Mouse (Mus musculus) neutrophil, adult 5-6 weeks (primary cell): ENCODE measurements around the gene Spic. TPM values are rescaled to one million over a fixed set of nuclear protein-coding genes. Genes with fewer than 3 reads are reported as not detected.

Experiments used
- ATAC-seq: fragments of 151-379, 151-347 bp; 2 replicates; pipeline ENCODE4 v1.8.0; 2017; ENCODE audit warnings: mild to moderate bottlenecking, moderate TSS enrichment; ENCODE audit not compliant: insufficient number of reproducible peaks, poor library complexity, low FRiP score, severe bottlenecking; ENCODE audit errors: extremely low read depth
- total RNA-seq: library from RNA; stranded (forward); fragments of 200-1000 nt; gene quantifications from 2 replicates; pipeline ENCODE4 v1.2.3, GENCODE M21; 2017

Gene Spic
- 1.7 and 1.9 TPM in 2 replicates for total RNA-seq

GRCm38 (mm10) chr10:88684925-88685324 lies at the start of gene Spic:
TSS of gene Spic (minus strand) at chr10:88685015.
- no peak for ATAC-seq

DNA sequence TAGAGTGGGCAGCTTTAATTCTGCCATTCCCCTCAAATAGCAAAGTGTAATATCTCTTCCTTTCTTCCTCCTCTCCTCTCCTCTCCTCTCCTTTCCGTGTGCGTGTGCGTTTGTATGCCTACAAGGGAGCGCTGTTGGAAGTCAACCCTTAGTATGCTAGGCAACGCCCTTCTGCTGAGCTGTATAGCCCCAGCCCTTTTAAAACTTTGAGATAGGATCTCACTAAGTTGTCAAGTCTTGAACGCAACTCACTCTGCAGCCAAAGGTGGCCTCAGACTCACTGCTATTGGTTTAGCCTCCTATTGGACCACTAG lies 47.5 kb upstream of the Spic start:
- ATAC-seq, result no peak

- 0 out of 2 replicates have a peak, but pooled peaks have one; percentile 9 for ATAC-seq
Observed at GRCm38 (mm10) chr10:88731496-88732308, 46.9 kb upstream of the Spic start.

DNA sequence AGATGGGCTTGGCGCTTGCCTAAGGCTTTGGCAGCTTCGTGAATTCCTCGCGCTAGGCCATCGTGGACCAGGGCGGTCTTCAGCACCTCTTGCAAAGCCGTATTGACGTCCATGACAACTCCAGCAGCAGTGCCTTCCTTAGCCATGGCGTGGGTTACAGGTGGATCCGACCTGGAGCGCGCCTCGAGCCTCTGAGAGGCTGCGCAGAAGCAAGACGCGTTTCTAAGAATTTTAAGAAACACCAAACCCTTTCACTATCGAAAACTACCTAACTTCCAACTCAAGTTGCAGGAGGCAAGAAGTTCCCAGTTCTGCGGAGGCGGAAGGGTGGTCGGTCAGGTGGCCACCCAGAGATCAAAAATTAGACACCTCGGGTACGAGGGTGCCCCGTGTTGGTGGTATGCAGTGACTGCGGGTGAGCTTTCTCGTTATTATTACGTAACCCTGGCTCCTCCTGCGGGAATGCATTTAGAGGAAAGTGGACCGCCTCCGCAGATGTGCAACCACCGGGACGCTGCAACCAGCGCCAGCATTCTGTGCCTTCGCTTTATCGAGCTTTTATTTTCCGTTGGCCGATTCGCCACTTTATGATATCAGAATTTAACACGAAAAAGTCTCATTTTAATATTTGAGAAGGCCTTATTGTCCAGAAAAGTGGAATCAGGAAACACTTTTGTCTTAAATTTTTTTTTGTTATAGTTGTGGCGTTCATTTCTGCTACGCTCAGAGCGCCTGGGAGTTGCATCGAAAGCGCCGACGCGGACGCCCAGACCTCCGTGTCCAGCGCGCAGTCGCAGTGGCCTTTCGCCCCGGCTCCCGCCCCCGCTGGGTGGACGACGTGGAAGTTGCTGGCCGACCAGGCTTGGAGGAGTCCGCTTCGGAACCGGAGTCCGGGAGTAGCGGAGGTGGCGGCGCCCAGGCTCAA lies 46.0 kb upstream of the Spic start, which contains the start of gene Arl1:
Arl1 (plus strand) TSS at position 288 of the 925 bp plus-strand sequence.
- peak; percentile 78 for ATAC-seq

DNA sequence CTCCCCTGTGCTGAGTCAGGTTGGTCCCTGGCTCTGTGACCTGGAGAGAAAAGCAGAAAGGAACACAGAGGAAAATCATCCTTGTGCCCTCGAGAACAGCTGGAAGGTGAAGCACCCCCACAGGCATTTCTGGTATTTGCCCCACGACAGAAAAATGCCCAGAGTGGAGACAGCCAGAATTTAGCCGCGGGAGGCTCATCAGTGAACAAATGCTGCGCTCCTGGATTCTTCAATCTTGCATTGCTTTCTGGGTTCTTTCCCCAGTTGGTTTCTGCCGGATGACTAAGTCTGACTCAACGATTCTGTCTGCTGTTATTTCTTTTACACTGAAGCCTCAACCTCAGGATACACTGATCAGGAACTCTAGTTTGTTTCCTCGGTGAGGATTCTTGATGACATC lies 43.4 kb upstream of the Spic start:
- ATAC-seq, result no peak

DNA sequence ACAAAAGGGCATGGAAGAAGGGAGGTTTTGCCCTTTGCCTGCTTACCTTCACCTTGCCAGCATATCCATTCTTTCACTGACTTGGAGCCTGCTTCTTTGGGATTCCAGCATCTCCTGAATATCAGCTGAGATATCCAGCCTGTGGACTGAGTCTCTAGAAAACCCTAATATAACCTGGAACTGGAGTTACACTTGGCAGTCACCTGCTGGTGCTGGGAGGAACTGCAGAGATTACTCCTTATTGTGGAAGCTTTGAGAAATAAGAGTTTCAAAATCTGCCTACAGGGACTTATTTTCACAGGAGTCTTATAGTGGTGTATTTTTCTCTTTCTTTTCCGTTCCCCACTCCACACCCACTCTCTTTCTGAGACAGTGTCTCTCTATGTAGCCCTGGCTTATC lies 42.3 kb upstream of the Spic start:
- ATAC-seq, result no peak

GRCm38 (mm10) chr10:88725343-88725742 lies 40.5 kb upstream of the Spic start:
- ATAC-seq, result no peak

DNA sequence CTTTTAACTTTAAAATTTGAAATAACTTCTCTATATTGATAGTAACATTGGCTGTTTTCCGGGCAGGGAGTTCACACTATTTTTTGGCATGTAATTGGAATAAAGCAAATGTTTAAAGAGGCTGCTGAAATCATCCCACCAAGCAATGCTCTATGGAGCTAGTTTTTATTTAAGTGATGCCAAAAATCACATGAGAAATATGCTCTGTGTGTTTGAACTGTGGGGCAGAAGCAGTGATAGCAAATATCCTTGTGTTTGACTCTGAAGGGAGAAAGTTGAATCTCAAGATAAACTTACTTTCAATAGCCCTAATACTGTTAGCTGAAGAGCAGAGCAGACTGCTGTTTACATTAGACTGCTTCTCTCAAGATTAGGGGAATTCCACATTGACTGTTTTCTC lies 34.8 kb upstream of the Spic start:
- ATAC-seq, result no peak

DNA sequence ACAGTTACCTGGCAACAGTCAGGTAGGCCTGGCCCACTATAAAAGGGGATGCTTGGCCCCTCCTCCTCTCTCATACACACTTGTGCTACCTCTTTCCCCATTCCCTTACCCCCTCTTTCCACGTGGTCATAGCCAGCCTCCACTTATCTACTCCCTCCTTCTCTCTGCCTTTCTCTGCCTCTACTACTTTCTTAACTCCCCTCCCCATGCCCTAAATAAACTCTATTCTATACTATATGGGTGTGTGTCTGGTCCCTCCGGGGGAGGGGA lies 32.9 kb upstream of the Spic start:
- ATAC-seq, result no peak

GRCm38 (mm10) chr10:88716986-88717755 lies 32.4 kb upstream of the Spic start:
- no peak for ATAC-seq

DNA sequence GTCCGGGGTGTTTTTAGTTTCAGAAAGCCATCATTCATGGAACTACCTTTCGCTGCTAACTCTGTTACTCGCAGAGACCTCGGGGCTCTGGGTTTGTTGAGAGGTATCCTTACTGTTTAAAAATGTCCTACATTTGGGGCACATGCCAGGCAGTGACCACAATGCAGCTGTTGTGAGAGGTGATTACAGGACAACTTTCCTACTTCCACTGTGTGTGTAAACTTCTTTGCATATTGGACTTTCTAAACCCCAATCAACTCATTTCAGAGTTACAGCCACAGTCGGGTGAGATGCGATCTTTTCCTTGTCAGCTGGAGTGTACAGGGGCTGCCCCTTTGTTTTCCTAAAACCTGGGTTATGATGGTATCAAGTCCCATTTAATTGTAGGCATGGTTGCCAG lies 30.8 kb upstream of the Spic start:
- ATAC-seq, result no peak

- no peak for ATAC-seq
Observed at GRCm38 (mm10) chr10:88714744-88715143, 29.9 kb upstream of the Spic start.

GRCm38 (mm10) chr10:88712359-88712758 lies 27.5 kb upstream of the Spic start:
- no peak for ATAC-seq

GRCm38 (mm10) chr10:88708671-88709523 lies 24.1 kb upstream of the Spic start:
- ATAC-seq, result no peak

DNA sequence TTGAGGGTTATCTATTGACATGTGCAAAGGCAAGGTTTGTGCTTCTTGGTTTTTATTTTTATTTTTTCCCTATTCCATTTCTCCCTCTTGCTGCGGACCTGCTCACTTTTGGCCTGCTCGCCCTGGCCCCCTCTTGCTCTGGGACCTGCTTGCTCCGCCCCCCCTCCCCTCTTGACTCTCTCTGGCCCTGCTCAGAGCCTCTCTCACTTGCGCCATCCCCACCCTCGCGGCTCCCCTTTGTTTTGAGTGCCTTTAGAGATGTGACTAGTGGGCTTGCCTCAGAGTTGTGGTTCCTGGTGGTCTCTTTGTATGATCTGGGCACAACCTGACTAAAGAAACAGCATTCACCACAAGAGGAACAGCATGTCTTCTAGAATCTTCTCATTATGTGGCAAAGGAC lies 16.1 kb upstream of the Spic start:
- ATAC-seq, result no peak

GRCm38 (mm10) chr10:88682904-88683563 lies 1.8 kb downstream of the Spic start:
- peak; percentile 58; the same call in 1 of the 2 replicates for ATAC-seq

GRCm38 (mm10) chr10:88672825-88673224 lies 12.0 kb downstream of the Spic start:
- ATAC-seq, result no peak

DNA sequence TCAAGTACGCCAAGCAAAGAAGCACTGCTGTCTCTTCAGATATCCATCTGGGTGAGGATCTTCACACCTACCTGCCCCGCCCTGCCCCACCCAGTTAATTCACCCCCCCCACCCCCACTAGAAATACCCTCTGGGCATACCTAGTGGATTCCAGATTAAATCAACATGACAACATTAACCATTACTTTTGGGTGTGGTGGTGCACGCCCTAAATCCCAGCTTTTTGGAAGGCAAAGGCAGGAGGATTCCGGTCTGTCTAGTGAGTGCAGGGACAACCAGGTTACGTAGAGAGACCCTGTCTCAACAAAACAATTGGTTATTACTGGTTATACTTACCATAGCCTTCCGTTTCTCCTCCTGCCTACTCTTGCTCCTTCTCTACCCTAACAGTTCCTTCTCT lies 12.7 kb downstream of the Spic start:
- ATAC-seq, result no peak
